Mouse (Mus musculus) embryo, embryonic 10.5 days (tissue): Measurements from ENCODE around the gene Sp140.
"Not testable (repeated sequence)": the region's sequence is repeated elsewhere in the genome, so short reads cannot be mapped to it uniquely, and the experiment has no call there.

Experiments used
- DNase-seq: peaks from one replicate; pipeline ENCODE4 v3.0.0-alpha.2; 2015; ENCODE audit warnings: low spot score

The Sp140 gene

DNA sequence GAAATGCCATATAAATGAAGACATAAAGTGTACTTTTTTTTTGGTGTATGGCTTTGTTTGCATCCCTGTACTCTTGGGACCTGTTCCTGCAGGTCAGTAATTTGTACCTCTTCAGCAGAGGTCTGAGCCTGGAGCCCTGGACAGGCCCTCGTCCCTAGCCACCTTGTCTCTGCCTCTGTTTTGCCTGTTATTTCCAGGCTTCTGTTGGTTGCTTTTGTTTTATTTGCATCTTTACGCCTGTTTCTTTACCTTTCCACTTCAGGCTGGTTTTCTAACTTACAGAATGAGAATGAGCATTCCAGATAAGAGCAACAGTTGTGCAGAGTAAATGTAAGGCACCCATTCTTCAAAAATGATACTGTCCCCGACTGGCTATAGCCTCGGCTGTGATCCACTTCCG is at the start of gene Sp140:
TSS of gene Sp140 (plus strand) at position 301 of the 400 bp plus-strand sequence.
- DNase-seq: not testable (repeated sequence)

DNA sequence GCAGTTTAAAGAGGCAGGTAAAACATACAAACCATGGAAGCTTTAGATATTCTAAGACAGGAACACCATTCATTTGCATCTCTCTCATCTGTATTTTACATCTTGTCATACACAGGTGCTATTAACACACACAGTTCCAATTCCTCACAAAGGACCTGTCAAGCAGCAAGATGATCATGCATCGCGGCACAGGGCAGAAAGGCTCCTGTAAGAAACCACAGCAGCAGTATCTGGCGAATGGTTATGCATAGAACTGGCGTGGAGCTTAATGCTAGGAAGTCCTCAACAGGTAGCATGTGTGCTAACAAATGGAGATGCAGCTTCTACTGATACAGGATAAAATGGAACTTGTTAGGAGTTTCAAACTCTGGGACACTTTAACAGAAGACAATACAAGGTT is 44.9 kb upstream of the Sp140 start:
- DNase-seq: not testable (repeated sequence)

DNA sequence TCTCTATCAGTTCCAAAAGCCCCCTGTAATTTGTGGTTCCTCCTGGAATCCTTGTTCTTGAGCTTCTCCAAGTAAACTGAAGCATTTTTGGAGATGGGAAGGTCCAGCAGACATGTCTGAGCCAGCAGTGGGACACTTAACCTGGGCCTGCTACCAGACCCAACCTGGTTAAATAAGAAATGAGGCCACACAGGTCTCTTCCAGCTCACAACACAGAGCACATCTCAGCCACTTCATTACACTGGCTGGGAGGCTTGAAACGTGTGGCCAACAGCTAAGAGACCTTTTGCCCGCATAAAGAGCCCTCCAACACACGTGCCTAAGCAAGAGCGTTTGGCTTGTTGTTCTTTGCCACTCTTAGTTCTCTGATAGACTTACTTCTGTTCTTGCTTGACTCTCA is 26.6 kb upstream of the Sp140 start:
- not testable (repeated sequence) for DNase-seq

DNA sequence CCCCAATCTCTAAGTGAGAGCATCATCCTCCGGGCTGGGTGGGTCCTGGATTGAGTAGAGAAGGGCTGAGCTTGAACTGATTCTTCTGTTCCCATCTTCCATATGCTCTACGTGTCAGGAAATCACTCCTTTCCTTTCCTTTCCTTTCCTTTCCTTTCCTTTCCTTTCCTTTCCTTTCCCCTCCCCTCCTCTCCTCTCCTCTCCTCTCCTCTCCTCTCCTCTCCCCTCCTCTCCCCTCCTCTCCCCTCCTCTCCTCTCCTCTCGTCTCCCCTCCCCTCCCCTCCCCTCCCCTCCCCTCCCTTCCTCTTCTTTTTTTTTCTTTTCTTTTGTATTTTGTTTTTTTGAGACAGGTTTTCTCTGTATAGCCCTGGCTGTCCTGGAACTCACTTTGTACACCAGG is 24.8 kb upstream of the Sp140 start, which contains the start of gene G530012D18Rik:
TSS of gene G530012D18Rik (plus strand) at position 301 of the 400 bp plus-strand sequence.
- not testable (repeated sequence) for DNase-seq

DNA sequence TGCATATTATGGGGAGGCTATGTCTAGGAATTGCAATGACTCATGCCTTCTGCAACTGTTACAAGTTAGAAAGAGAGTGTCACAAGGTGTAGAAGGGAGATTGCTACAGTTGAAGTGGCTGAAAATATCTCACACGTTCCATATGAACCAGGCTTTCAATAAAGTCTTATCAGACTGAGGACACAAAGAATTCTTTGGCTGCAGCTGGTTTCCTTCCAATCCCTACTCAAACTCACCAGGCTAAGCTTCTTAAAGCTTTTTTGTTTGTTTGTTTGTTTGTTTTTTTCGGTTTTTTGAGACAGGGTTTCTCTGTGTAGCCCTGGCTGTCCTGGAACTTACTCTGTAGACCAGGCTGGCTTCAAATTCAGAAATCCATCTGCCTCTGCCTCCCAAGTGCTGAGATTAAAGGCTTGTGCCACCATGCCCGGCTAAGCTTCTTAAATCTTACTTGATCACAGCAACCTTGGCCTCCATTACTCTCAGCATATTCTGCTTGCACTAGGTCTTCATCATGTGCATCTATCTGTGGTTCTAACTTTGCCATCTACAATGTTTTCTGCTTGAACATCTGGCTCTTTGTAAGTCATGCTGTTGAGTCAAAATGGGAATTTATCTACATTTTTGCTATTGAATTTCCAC is 21.7 kb upstream of the Sp140 start:
- DNase-seq: not testable (repeated sequence)

DNA sequence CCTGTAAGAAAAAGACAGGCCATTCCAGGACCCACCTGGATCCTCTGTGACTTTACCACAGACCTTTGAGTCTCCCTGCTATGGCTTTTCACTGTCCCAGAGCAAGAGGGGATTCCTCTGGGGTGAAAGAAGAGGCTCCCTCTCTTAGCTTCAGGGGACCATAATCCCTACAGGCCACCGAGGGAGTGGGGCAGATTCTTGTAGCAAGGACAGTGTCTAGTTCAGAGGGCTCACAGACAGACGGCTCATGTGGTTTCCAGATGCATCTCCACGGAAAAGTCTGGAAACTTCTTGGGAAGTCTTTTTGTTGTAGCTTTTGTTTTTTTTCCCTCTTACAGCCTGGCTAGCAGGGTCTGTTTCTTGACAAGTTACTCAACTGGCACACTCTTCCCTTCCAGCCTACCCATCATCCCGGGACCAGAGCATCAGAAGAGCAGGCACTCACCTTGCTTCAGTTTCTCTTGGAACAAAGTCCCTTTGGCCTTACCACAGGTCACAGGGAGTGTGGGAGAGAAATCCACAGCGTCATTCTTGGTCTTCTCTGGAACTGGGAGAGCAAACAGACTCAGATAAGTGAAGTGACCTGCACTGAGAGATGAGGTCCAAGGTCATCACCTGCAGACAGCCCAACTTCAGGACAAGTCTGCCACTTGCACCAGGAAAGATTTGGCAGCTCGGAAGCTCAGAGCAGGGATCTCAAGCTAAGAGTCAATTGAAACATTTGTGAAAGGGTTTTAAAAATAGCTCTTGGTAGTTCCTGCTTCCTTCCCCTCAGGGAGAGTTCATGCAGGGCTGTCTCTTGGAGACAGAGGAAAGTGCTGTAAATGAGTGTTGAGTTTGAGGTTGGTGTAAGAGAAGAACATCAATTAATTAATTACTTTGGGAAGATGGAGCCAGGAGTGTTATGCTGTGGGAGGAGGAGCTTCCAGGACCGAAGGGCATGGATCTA is 20.7 kb upstream of the Sp140 start:
- not testable (repeated sequence) for DNase-seq

DNA sequence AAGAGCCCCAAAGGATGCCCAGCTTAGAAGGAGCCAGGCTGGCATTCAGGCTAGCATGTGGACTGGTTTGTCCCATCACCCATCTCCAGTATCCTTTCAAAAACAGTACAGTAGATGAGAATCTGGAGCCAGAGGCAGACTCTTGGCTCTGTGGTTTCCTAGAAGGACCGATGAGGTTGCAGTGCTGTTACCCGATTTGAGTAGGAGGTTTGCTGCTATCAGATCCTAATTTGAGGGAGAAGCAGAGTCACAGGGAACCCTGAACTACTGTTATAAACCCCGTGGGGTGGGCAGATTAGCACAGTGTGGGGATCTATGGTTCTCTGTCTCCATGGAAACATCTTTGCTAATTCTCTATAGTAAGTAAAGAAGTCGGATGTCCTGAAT is 20.0 kb upstream of the Sp140 start:
- not testable (repeated sequence) for DNase-seq

DNA sequence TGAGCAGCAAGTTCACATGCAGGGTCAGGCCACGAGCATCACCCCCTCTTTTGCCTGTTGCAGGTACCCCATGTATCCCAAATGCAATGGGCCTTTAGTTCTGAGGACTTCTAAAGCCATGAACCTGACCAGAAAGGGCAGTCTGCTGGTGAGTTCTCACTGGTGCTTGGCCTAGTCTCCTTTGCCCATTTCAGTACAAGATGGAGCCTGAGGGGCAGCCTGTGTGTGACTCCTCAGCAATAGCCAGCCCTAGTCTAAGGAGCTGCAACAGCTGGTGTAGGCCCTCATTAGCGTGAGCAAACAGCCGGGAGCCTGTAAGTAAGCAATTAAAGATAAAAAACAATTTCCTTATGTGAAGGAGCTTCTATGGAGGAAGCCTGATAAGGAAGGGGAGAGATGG is 19.6 kb upstream of the Sp140 start:
- not testable (repeated sequence) for DNase-seq

DNA sequence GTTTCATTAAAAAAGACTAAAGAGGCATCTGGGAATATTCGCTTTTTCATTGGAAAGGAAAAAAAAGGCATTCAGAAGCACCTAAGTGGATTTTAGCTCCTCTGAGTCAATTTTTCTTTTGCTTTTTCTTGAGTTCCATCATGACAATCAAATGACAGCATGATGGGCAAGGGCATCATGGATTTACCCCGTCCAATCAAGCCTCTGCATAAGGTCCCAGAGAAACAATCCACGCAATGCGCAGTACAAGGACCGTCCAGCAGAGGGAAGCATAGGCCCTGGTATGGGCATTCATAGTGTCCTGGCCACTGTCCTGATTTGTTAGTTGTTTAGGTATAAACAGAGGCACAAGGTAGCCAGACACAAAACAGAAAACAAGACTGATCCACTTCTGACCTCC is 18.7 kb upstream of the Sp140 start:
- not testable (repeated sequence) for DNase-seq

DNA sequence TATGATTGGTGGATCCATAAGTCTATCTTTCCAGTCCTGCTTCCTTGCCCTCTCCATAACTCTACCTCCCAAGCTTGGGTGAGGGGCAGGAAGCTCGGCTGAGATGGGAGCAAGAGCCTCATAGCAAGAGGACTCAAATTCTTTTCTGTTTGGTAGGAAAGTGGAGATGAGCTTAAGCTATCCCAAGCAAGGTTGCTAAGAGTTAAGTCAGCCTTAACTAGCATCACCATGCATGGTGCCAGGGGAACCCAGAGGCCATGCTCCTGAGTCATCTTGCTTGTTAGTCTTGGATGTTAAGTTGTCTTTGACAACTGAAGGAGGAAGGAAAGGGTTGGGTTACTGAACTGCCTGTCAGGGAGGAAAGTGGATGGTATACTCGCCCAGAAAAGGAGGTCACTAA is 11.5 kb upstream of the Sp140 start:
- not testable (repeated sequence) for DNase-seq

DNA sequence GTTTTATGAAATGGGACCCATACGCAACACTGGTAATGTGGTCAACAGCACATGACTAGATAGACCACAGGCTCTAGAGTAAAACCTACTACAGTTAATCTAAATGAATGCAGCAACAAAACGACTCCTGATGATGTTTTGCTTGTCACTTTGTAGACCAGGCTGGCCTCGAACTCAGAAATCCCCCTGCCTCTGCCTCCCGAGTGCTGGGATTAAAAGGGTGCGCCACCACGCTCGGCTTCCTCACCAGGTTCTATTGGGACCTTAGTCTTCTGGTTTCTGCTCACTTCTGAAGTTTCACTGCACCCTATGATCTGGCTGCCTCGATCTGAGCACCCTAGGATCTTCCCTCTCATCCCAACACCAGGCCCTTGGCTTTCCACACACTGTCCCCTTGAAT is 7.7 kb upstream of the Sp140 start:
- DNase-seq: not testable (repeated sequence)

DNA sequence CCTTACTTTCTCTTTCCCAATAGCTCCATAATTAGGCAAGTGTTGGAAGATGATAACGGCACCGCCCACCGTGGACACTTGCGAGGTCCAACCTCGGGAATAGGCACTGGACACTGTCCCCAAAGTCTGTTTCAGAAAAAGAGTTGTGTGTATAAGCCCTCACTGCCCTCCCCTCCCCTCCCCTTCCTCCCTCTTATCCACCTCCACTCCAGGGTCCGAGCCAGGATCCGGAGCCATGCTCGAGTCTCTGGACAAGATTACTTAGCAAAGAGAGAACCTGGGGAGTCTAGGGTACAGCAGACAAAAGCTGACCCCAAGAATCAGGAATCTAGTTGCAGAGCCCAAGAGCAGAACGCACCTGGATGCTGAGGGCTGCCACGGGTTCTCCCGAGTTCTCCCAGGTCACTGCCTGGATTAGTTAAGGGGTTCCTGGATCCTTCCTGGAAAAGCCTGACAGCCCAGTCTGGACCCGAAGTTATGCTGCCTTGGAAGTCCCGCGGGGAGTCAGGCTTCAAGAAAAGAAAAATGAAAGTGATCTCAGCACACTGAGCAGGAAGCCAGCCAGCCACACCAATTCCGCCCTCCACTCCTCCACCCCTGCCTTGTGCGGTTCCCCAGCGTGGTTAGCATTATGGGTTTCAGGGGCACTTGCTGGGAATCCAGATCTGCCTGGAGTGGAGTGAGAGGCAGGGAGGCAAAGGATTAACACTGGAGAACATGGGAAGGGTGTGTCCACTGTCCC is 1.7 kb upstream of the Sp140 start, which contains the start of gene Sp110:
TSS of gene Sp110 (minus strand) at position 547 of the 742 bp plus-strand sequence.
- not testable (repeated sequence) for DNase-seq

DNA sequence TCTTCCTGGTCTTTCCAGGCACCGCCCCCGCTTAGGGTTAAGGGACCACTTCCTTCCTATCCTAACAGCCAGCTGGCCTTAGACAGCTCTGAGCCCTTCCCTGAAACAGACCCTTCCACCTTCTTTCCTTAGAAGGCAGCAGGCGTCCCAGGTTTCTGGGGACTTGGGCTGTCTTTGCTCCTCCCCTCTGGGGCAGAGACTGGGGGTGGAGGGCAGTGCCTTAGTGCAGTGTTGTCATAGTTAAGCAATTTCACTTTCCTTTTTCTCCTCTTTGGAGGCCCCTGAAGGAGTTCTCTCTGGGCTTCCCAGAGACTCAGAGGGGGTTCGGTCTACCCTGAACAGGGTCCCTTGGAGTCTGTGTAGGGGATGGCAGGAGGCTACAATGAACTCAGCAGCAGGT is 616 bp downstream of the Sp140 start:
- DNase-seq: not testable (repeated sequence)

DNA sequence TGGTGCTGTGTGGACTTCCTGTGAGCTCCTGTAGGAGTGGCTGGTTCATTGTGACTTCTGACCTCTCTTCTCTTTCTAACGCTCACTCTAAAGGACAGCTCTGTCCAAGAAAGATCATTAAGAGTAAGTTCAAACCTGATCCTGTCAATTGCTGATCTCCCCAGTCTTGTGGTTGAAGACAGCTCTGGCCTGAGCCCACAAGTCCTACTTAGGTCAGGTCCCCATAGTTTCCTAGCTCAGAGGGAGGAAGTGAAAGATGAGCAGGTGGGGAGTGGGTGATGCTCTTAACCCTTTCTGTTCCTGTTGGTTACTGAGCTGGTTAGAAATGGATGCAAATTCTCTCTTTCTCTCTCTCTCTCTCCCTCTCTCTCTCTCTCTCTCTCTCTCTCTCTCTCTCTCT is 4.2 kb downstream of the Sp140 start:
- DNase-seq: not testable (repeated sequence)

DNA sequence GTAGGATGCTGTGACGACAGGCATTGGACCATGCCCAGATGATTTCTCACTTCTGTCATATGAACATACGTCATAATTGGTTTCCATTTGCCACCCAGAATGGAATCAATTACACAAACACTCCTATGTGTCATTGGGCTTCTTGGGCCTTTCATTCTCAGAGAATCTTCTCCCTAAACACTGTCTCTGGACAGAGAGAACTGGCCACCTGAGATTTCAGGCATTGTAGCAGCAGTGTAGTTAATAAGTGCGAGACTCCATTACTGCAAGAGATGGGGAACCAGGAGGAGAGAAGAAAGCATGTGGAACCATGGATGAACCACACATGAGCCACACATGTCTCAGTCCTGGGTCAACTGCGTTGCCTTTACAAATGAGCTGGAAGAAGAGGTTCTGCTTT is 8.2 kb downstream of the Sp140 start:
- not testable (repeated sequence) for DNase-seq

DNA sequence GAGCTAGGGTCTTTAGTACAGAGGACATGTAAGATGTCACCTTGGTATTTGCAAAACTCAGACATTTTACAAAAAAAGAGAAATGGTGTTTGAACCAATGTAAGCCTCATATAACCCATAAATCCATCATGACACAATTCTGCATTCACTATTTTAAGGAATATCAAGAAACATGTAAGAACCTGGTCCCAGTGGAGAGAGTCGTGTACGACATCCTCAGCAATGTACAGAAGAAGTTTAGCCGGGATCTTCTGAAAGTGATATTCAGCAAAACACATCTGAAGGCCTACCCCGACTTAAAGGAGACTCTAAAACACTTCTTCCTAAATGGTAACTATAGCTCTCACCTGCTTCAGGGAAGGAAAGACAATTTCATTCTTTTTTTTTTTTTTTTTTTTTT is 10.4 kb downstream of the Sp140 start:
- DNase-seq: not testable (repeated sequence)

DNA sequence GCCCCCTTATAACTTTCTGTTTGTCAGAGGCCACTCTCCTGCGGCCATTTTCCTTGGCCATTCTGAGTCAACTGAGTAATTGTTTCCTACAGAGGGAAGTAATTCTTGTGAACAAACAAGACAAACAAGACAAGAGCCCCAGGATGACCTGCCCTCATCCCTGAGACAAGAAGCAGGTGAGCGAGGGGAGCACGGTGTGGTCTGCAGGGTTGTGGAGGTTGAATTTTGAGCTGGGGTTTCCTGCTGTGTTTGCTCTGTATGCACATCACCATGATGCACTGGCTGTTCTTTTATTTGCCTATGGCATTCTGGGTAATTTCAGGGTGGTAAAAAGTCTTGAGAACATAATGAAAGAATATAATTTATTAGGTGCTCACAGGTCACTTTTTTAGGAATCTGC is 14.9 kb downstream of the Sp140 start:
- DNase-seq: not testable (repeated sequence)

DNA sequence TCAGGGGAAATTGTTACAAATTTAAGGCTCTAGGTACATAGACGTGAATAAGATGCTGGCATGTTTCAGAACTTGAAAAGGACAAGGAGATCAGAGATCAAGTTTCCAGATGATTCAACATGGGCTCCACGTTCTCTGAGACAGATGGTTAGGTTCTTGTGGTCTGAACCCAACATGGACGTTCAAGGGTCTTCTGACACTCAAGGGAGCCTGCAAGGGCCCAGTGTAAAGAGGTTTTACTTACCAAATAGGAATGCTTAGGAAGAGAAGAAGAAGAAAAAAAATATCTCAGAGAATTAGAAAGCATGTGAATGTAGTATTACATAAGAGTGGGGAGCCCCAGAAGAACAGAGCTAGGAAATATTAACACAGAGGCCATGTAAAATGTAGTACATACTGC is 15.6 kb downstream of the Sp140 start:
- not testable (repeated sequence) for DNase-seq

DNA sequence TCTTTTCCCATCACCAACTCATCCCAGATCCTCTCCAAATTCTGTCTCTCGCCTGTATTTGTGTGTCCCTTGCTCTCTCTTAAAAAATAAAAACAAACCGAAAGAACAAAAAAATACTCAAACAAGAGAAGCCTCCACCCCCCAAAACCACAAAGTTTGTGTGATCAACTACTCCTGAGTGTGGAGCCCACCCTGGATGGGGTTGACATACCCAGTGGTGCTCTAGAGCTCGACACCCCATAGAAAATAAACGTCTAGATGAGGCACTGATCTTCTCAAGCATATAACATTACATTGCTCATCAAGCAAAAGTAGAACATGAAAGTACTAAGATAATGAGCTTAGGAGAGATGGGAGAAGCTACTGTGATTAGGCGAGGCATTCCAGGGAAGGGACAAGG is 17.0 kb downstream of the Sp140 start:
- DNase-seq: not testable (repeated sequence)

DNA sequence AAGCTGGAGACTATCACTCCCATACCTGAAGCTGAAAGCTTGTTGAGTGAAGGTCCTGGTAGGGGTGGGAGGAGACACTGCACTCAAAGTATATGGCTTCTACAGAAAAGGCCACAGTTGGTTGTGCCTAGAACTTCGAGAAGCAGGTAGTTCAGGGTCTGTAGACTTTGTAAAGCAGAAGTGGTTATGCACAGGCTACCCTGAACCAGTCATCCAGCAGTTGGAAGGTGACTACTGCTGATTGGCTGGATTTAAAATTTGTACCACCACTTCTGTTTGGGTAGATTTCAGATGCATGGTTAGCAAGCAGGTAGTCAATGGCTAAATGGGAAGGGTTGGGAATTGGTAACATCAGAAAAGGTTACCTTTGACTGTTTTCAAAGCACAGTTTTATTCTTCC is 18.5 kb downstream of the Sp140 start:
- DNase-seq: not testable (repeated sequence)

DNA sequence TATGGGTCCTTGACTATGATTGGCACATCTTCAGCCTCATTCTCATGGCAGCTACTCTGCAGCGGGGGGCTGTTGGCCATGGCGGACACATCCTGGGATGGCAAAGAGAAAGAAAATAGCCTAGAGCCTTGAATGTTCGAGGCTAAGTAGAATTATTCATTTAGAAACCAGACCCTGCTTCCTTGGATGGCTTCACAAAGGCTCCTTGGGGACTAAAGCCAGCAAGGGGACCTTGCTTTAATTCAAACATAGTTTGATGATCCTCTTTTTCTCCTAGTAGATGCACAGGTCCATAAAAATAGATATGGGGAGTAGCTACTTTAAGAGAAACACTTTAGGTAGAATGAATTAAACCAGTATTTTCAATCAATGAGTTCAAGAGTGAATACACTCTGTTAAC is 36.8 kb downstream of the Sp140 start:
- not testable (repeated sequence) for DNase-seq

DNA sequence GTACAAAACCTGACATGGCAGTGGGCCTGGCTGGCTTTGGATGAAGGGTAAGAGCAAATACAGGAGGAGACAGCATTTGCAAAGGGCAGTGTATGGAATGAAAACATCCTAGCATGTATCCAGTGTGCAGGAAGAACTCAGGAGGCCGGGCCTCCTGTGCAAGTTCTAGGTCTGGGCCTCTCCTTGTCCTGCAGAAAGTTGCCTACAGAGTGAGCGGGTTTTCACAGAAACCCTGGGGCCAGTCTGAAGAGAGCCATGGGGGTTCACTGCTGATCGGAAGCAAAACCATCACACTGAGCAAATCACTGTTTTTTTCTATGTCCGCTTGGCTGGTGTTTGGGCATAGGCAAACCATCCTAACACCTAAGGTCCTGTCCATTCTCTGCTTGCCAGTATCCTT is 38.0 kb downstream of the Sp140 start:
- DNase-seq: not testable (repeated sequence)
